Mouse (Mus musculus) thymus, postnatal 0 days (tissue): ENCODE data around the gene Pbx4. TPM values are rescaled to one million over a fixed set of nuclear protein-coding genes. Genes with fewer than 3 reads are reported as not detected.

ENCODE experiments used
- DNase-seq: peaks from one replicate; pipeline ENCODE4 v3.0.0-alpha.2; 2015; ENCODE audit warnings: low spot score
- polyA plus RNA-seq: library from polyadenylated mRNA; unstranded; fragments of >200 nt; fragmentation: Nextera tagmentation; extraction: Ambion mirVana; gene quantifications from 2 replicates; pipeline ENCODE4 v1.2.1, GENCODE M21; 2015

Pbx4 gene
- polyA plus RNA-seq, 1 experiment from 2014 or later = 18.3 TPM

- peak; percentile 64 for DNase-seq
Observed at GRCm38 (mm10) chr8:69808864-69809403, 23.4 kb upstream of the Pbx4 start.

- DNase-seq = no peak
Observed at GRCm38 (mm10) chr8:69809820-69810219, 22.5 kb upstream of the Pbx4 start.

DNA sequence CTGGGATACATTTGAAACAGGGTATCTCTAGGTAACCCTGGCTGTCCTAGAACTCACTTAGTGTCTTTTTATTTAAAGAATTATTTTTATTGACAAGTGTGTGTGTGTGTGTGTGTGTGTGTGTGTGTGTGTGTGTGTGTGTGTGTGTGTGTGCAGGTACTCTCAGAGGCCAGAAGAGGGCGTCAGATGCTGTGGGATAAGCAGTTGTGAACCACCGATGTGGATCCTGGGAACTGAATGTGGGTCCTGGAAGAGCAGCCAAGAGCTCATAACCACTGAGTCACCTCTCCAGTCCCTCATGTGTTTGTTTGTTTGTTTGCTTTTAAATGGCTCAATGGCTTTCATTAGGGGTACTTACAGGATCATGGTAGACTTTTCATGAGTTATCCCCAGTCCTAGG lies 17.4 kb upstream of the Pbx4 start:
- DNase-seq = no peak

GRCm38 (mm10) chr8:69815396-69815795 lies 16.9 kb upstream of the Pbx4 start:
- DNase-seq = no peak

- no peak for DNase-seq
Observed at GRCm38 (mm10) chr8:69820466-69820865, 11.8 kb upstream of the Pbx4 start.

GRCm38 (mm10) chr8:69821971-69822385 lies 10.3 kb upstream of the Pbx4 start:
- DNase-seq = no peak

DNA sequence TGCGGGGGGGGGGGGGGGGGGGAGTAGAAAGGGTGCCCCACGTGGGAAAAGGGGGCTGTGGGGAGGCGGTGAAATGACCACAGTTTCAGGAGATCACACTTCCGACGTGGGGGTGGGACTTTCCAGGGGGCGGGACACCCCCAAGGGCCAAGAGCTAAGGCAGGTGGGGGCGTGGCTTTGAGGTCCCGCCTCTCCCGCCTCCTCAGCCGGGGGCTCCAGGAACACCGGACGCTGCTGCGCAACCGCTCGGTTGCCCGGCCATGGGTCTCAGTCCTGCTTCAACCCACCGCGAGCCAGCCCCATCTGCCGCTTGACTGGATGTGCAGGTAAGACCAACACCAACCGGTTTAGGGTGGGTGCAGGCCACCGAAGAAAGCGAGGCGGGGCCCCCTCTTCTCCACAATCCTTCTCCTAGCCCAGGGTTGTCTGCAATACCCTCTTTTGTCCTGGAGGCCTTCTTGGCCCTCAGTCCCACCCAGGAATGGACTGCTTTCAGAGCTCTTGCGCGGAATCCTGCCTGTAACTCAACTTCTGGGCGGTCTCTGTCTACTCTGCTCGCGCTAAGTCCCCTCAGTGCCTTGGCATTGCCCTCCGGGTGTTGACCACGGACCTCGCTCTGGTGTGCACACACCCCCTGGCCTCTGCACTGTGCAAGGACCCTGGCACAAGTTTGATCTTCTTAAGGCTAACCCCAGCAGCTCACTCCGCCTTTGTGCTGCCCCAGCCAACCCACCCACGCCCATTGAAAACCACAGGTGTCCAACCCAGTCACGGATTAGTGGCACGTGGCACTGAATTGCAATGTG lies 9.7 kb upstream of the Pbx4 start, which contains the start of gene Lpar2:
TSS of gene Lpar2 (plus strand) at position 44 of the 806 bp plus-strand sequence.
- DNase-seq = peak; percentile 71

- DNase-seq = no peak
Observed at GRCm38 (mm10) chr8:69826371-69826770, 5.9 kb upstream of the Pbx4 start.

DNA sequence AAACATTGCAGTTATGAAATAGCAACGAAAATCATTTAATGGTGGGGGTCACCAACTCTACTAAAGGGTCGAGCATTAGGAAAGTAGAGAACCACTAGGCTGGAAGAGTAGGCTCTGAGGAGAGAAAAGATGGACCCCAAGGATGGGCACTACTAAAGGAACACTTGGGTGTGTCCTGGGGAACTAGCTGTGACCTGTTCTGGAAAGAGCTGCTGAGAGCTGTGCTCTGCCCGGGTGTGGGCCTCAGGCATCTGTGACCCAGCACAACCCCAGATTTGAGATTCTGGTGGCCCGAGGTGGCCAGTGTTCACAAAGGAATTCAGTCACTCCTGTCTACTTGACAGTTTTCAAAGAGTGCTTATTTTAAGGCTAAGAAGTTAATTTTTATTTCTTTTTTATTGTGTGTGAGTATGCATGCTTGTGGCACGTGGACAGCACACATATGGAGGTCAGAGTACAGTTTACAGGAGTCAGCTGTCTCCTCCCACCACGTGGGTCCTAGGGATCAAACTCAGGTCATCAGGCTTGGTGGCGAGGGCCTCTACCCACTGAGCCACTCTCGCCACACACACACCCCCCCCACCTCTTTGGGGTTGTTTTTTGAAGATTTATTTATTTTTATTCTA lies 4.9 kb downstream of the Pbx4 start:
- no peak for DNase-seq

- no peak for DNase-seq
Observed at GRCm38 (mm10) chr8:69847167-69848065, 15.1 kb downstream of the Pbx4 start.

- DNase-seq = no peak
Observed at GRCm38 (mm10) chr8:69848951-69849350, 16.7 kb downstream of the Pbx4 start.

GRCm38 (mm10) chr8:69849899-69850298 lies 17.6 kb downstream of the Pbx4 start:
- DNase-seq = peak; percentile 36

DNA sequence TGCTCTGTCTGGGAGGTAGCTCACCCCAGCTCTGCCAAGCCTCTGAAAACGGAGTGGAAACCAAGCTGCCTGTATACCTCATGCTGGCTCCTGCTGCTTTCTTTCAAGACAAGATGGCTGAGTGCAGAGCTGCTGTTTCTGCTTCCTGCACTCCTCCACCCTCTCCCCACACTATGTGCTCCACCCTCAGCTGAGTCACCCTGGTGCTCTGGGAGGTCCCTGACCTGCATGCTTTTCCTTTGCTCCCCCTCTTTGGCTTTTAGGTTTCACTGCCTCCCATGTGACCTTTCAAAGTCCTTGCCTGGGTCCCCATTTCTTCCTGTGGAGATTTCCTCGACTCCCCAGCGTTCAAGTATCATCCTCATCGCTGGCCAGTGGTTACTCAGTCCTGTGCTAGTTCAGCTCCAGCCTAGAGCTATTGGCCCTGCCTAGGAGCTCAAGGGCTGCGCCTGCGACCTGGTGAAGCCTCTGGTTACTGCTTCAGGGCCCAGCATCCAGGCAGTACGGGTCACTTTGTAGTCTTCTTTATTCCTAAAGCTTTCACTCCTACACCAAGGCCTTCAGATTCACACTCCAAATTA lies 18.7 kb downstream of the Pbx4 start:
- DNase-seq = no peak

- no peak for DNase-seq
Observed at GRCm38 (mm10) chr8:69853869-69854268, 21.6 kb downstream of the Pbx4 start.

- no peak for DNase-seq
Observed at GRCm38 (mm10) chr8:69860807-69861206, 28.5 kb downstream of the Pbx4 start.

DNA sequence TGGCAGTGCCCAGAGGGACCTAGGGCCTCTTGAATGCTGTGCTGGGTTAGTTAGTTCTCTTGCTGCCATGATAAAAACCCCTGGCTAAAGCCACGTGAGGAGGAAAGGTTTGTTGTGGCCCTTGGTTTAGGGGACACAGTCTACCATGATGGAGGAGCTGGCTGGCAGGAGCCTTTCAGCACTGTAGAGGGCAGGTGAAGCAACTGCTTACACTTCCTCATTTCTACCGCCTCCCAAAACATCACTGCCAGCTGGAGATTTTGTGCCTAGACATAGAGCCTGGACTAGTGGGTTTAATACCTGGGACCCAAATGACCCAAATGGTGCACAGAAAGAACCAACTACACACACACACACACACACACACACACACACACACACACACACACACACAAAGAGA lies 29.0 kb downstream of the Pbx4 start:
- DNase-seq = no peak

- no peak for DNase-seq
Observed at GRCm38 (mm10) chr8:69863387-69864020, 31.2 kb downstream of the Pbx4 start.

- DNase-seq = no peak
Observed at GRCm38 (mm10) chr8:69864180-69864579, 31.9 kb downstream of the Pbx4 start.

DNA sequence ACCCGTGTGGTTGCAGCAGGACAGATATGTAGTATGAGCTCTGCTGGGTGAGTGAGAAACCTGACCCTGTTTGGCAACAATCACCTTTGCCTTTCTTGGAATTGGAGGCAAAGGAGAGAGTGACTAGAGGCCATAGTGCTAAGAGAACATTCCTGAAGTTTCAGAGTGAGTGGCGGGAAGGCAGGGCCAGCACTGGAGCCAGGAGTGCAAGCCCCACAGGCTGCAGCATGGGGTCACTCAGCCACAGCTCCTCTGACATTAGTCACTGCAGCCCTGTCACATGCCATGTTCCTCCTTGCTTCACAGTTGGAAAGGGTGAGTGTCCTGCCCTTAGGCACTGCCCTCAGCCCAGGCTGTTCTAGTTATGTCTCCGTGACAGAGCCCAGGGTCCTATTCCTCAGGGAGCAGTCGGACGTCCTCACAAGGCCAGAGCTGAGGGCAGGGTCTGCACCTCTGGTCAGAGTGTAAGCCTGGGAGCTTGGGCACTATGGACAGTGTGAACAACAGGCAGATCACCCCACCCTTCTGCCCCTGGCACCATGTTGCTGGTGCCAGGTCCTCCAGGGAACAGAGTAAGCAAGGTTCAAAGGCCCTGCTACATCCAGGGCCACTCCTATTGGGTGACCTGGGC lies 35.5 kb downstream of the Pbx4 start:
- DNase-seq = no peak
